Mouse (Mus musculus): ENCODE data around the gene Akap6.
A peak's percentile ranks its signal among the peaks of the same experiment; 100 is the strongest.

Gene Akap6

DNA sequence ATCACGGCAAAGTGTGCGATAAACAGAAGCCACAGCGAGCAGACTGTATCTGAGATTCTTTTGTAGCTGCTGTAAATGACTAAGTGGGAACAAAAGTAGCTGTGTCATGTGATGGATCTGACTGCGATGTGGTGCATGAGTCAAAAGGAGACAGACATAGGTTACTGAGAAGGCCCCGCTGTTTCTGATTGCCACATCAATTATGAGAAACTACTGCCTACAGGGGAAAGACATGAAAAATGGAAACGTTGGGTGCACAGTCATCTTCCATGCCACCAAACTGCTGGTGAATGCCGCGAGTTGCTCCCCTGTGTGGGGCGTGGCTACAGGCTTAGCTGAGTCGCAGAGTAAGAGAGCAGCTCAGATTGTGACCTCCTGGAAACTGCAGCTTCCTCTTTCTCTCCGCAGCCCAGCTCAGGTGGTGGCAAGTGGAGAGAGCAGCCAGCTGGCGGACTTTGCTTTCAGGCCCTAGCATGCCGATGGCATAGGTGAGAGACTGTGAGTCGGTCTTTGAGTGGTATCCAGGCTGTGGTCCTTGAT lies 83.8 kb downstream of the Akap6 start:
- DNase-seq = peak; percentile 20 to 36

DNA sequence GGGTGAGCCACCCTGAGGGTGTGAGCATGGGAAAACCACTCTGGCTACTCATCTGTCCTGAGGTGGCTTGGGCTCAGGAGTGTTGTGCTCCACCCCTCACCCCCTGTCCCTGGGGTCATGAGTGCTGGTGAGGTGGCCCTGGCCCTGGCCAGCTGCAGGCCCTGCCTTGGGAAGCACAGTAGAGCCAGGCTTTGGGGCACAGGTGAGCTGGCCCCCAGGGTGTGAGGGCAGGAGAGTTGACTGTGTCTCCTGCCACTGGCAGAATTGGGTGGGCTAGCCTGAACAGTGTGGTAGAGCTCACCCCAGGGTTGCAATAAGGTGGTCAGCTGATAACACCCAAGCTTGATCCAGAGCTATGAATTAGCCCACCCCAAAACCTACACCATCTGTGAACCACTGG lies 86.0 kb downstream of the Akap6 start:
- DNase-seq = no peak

DNA sequence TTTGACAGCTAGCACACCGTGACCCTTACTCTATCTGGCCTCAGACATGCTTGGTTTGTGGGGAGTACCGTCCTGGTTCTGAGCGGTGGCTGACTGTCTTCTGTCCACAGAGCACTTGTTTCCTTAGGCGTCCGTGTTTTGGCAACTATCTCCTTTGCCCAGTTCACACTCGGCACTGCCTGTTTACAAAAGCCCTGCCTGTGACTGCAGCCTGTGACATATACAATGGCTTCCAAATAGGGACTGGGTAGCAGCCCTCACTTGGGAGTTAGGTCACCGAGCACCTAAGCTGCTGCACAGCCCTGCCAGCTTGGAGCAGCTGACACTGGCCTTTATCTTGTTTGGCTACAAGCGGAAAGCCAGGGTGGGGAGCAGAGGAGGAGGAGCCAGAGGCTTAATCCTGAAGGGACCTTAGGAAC lies 91.2 kb downstream of the Akap6 start:
- peak; percentile 8 to 13 for DNase-seq

DNA sequence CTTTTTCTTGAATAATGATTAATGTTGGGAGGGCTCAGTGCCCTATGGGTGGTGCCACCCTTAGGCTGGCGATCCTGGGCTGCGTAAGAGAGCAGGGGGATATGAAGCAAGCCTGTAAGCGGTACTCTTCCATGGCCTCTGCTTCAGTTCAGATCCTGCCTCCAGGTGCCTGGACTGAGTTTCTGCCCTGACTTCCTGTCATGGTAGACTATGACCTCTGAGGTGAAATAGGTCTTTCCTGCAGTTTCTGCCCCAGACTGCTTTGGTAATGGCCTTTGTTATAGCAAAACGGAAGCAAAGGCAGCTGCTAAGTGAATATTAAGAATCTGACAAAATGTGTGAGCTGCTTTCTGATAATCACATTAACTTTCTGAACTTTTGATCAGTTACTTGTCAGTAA lies 94.9 kb downstream of the Akap6 start:
- no peak for DNase-seq

DNA sequence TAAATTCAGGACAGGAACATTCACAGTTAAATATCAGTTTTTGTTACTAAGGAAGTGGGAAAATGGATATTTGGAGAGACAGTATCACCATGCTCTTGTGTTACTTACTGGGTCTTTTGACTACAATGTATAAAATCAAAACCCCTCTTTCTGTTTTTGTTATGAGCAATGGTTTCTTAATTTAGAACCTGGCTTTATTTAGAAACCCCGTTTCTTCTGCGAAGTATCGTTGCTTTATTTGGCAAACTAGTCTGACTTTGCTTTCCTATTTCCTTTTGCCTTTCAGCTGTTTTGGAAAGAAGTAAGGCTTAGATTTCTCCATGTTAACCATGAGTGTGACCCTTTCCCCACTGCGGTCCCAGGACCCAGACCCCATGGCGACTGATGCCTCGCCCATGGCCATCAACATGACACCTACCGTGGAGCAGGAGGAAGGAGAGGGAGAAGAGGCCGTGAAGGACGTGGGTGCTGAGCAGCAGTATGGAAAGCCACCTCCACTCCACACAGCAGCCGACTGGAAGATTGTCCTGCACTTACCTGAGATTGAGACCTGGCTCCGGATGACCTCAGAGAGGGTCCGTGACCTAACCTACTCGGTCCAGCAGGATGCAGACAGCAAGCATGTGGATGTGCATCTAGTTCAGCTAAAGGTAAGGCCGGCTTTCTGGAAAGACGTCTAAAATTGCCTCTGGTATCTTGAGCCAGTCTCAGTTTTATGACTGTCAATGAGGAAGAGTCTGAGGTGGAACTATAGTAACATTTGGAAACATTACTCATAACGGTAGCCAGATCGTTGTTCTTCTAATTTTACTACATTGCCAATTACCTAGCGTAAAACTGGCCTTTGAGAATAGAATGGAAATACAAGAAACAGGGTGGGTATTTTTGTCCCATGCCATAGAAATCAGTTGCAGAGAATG lies 96.6 kb downstream of the Akap6 start:
- DNase-seq = no peak

DNA sequence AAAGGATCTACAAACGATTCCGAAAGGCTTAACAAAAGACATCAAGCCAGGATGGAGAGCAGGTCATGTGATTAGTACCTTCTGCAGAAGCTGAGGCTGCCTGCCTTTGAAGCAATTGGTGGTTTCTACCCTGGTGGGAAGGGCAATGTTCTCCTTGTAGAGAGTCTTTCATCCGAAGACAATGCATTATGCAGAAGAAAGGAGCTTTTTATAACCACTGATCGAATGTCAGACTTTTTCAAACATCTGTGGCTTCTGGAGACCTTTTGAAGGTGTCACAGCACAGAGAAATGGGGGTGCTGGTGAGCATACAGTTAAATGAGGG lies 97.2 kb downstream of the Akap6 start:
- DNase-seq = no peak

DNA sequence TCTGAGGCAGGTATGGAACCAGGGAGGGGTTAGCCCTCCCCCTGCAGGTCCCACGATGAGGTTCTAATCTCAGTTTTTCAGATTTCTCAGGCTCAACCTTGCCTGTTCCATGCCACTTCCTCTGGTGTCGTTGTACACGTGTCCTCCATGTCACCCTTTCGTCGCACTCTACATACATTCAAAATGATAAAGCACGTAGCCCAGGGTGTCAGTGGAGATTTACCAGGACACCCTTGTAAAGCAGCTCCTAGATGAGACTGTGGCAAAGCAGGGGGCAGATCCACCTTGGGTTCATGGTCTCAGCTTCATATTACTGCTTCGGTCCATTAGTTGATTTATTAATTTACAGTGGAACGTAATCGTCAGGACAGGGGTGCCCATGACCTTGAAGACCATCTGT lies 100.5 kb downstream of the Akap6 start:
- DNase-seq = no peak

DNA sequence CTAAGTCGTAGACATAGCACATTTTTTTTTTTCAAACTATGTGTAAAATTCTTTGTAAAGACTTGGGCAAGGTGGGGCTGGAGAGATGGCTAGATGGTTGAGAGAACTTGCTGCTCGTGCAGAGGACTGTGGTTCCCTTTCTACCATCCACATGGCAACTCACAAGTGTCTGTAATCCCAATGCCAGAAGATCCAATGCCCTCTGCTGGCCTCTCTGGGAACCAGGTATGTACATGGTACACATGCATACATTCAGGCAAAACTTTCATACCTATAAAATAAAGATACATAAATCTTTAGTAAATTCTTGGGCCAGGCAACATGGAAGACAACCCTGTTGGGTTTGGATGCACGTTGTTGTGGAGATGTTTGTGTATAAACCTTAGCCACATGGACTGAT lies 107.1 kb downstream of the Akap6 start:
- DNase-seq = no peak

DNA sequence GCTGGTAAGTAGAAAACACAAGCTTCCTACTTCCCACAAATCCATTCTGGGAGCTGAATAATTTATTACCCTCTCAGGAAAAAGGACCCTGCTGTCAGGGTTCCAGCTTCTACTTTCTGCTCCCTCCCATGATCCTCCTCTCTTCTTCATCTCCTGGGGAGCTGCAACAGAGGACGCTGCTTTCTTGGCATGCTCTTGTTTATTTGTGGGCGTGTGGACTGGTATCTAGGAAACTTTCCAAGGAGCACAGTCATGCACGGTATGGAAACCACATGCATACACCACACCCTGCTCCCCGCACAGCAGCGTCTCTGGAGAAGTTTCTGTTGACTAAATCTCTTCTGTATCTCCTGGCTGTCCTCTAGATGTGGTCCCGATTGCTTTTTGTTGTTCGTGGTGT lies 119.4 kb downstream of the Akap6 start:
- peak; percentile 11 to 30 for DNase-seq

DNA sequence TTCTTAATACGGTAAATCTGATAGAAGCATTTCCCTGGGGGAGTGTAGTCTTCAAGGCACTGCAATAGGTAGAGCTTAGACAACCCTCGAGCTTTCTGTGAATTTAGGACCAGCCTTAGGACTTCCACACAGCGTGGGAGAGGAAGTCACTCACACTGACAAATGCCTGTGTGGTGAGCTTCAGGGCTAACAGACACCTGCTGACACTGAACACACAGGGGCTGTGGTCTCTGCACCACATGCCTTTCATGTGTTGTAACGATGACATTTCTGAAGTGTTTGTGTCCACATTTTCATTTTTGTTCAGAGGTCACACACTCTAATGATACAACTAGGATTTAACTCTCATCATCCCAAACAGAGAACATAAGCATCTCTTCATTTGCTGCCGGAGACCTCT lies 125.6 kb downstream of the Akap6 start:
- DNase-seq = no peak

DNA sequence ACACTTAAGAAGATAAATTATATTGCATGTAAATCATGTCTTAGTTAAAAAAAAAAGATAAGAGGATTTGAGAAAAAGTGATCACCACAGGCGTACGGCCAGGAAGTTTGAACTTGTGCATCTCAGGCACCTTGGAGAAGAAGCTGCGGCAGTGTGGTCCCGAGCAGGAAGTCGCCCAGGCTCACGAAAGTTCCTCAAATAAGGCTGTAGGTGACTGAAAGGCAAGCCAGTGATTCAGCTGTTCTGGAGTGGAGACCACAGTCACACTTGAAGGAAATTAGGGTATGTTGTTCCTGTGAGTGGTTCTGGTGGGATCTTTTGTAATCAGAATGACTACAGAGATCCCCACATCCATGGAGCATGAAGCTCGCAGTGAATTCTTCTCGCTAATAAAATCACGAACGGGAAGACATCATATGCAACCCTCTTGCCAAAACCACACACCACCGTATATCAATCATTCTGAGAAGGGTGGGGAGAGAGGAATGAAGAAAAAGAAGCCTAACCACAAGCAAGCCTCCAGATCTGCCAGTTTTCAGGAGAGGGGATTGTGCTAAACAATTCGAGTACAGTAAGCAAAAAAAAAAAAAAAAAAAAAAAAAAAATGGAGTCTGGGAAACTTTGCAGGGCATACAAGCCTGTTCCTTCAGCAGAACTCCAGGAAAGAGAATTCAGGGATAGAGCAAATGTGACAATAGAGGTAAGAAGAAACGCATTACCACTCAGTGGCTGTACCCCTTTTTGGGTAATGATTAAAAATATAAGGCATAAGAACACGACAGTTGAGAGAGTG lies 130.0 kb downstream of the Akap6 start:
- DNase-seq = peak; percentile 15 to 43

DNA sequence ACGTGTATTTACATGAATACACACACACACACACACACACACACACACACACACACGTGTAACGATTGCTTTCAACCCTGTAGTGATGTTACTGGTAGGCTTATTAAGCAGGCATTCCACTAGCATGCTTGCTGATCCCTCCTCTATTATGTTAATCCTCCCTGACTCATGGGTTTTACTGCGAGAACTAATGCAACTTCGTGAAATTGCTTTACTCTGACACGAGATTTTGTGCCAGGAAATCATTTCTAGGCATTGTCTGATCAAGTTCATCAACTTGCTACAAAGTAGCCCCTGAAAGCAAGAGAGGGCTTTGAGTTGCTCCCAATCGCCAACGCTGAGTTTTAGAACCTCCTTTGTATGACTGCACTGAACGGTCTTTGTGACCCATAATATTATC lies 132.6 kb downstream of the Akap6 start:
- no peak for DNase-seq

DNA sequence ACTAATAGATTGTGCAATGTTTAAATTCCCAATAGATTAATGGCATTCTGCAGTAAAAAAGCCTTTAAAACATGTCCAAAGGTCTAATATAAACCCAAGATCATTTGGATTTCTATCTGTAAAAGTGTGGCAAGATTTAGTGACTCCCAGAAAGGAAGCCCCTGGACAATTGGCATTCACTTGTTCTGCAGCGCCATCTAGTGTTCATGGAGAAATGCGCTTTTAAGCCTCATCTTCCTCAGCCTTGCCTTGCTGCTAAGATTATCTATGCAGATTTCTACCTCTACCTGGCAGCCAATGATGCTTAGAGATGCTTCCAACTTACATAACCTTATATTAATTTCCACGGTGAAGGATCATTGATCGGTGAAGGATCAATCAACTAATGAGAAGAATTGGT lies 133.0 kb downstream of the Akap6 start:
- DNase-seq = peak; percentile 69 to 77

DNA sequence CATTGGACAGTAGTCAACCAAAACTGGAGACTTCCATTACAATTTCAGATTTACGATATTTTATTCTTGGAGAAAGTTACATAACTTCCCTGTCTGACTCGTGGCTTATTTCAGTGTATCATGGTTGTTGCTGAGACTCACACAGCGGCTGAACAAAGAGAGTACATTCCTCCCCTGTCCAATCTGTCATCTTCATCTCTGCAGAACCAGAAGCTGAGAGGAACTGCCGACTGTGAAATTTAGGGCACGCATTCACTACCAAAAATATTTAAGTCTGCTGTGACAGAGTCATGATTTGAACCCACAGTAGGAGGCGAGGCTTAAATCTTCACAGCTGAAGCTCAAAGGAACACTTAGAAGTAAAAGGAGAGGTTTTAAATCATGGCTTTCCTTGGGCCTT lies 134.0 kb downstream of the Akap6 start:
- DNase-seq = no peak

DNA sequence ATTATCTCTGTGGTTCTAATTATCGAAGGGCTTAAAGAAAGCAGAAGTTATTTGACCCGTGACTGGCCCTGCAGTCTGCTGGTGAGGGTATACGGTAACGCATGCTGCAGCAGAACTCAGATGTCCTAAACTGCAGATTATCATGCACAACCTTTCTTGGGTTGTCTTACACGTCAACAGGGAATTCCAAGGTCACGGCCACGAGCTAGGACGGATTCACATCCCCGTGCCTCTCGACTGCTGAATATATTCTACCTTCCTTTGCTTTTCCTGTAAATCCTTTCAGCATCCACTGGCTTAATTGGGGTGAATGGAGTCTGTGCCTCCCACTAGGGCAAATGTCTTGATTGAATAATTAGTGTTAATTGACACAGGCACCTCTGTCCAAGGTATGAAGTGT lies 134.9 kb downstream of the Akap6 start:
- no peak for DNase-seq

DNA sequence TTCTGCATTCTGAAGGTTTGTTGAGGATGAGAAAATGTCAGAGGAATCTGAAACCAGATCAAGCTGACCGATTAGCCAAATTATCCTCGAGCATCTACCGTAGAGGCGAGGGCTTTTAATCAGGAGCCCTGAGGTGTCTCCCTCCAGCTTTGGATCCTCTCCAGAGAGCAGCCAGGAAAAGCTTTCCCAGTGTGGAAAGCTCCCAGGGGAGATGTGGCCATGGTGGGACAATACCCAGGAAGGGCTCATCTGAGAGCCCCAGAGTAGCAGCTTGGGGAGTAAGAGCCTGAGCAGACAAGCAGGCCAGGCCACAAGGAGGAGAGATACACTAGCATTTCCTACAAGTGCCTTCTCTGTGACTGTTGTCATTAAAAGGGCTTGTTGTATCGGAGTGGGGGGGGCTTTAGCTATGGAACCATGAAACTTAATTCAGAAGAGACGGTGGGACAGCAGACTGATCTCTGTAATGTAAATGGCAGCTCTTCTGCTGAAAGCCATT lies 135.6 kb downstream of the Akap6 start:
- no peak for DNase-seq

DNA sequence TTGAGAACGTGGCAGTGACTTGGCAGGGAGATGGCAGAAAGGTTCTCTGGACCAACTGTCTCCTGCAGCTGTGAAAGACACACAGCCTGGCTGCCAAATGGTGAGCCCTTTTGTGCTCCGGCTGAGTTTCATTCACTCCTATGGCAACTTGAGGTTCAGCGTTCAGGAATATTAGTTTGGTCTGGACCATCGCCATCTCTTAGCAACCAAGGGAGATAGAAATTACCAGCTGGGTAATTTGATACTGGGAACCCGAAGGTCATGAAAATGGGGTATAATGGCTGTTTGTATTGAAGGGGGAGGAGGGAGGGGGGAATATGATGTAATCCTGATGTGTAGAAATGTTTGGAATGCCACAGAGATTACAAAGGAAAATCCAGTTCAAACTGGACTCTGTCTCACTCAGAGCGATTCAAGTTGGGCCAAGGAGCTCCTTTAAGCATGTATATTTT lies 136.1 kb downstream of the Akap6 start:
- no peak for DNase-seq

DNA sequence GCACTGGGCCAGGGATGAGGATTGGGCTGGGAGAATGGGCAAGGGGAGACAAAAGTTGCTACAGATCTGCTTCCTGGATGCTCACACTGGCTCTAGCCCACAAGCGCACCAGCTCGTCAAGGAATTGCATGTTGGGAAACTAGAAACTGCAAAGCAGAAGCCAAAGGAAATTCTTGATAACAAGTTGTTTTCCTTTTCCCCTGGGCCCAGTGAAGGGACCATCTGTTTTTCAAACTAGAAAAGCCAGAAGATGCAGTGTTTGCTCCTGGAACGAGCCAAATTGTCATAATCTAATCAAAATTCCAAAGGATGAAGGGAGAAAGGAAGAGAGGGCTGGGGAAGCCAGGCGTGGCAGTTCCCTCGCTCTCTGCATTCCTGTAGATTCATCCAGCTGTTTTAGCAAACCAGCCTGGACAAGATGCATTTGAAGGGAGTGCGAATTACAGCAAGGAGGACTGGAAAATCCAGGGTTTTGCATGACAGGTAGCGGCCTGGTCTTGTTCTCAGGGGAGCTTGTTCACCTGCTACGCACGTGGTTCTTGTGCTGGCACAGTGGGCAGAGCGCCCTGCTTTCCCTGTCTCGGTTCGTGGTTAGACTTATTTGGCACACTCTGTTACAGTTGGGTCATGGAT lies 136.8 kb downstream of the Akap6 start:
- peak; percentile 28 to 44 for DNase-seq

DNA sequence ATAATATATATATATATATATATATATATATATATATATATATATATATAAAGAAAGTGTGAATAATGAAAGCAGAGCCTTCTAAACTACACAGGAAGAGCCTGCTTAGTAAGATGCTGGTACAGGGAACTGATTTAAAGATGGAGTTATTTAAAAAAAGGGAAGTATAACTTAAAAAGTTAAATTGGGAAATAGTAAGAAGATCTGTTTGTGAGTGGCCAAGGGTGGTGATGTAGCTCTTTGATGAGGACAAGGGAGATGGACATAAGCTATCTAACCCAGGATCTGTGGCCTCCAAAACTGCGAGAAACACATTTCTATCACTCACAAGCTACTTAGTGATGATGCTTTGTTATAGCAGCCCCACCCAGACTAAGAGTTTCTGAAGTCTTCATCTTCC lies 146.8 kb downstream of the Akap6 start:
- DNase-seq = no peak

DNA sequence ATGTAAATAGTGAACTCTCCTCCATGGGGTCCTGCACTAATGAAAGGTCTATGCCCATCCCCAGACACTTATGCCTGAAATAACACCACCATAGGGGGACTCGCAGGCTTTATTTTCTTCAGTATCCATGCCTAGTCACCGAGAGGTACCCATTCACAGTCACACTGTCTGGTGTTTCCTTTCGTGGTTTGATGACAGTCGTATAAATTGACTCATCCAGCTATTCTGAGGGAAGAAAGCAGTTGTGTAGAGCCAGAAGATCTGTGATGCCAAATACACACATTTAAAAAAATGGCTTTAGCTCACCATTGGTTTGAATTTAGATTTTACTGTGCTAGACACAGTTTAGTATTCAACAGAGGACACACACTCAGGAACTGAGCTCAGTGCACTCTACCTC lies 147.8 kb downstream of the Akap6 start:
- no peak for DNase-seq

DNA sequence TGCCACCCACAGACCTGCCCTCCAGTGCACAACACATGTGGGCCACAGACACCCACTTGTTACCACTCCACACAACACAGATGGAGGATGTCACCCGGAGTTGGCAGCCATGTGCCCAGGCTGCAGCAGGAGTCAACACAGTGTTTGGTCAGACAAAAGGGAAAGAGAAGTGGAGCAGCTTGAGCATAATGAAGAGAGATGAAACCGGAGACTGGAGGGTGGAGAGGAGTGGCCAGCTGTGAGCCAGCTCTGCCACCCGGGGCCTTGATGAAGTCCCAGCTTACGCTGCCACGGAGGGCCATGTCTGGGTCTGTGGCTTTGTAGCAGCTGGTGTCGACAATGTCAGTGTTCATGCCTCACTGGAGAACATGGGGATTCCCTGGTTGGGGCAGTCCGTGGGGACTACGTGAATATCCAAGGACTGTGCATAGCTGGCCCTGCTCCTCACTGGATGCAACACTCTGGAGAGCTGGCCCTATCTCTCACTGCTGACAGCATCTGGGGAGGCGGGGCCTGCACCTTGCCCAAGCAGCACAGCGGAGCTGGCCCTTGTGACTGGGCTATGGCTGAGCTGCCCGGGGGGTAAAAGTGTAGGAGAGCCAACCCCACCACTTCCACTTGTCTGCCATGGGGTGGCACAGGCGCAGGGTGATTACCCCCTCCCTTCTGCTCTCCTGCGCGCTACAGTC lies 148.8 kb downstream of the Akap6 start:
- DNase-seq = peak; percentile 63 to 73

DNA sequence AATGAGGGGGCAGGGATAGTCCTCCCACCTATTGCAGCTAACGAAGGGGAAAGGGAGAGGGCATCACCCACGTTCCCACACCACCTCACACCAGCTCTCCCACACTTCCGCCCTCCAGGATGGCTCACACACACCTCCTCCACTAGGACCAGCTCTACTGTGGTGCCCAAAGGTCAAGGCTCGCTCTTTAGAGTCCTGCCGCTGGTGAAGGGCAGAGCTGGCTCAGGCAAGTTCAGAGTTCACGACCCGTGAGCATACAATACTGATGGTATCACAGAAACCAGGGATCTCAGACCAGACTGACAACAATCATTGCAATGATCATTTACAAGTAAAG lies 149.3 kb downstream of the Akap6 start:
- no peak for DNase-seq

DNA sequence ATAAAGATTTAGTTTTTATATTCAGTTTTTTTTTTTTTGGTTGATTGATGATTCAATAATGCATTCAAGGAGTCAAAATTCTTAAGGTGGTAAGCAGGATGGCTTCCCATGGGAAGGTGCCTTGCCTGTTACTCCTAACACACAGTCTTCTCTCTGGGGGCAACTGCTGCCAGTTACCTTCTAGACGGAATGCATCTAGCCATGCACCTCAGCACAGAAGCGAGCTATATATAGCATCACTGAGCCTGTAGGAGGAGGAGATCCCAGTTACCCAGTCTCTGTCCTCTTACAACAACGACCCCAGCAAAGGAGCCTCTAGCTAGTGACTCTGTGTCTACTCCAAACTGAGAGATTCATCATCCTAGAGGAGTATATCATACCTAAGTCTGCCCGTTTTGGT lies 150.1 kb downstream of the Akap6 start:
- no peak for DNase-seq

All from kidney, postnatal 4 days (tissue).